In genomic region chr2:180373256-180373655, GRCm38 (mm10) we compare ENCODE assay signal across 25 mouse cellular contexts. TPM values are rescaled to one million over a fixed set of nuclear protein-coding genes. Genes with fewer than 3 reads are reported as not detected.
"Had no signal": no experiment of that assay in that cellular context is flagged by ENCODE, and none has a peak within 500 bp of the region (broad histone marks: within the 10 kb centered on the region; RNA-seq: fewer than 3 reads in every experiment).

No protein-coding gene starts in this region.

- H3K36me3 ChIP-seq: lung, embryonic 15.5 days; midbrain, embryonic 13.5 days; midbrain, embryonic 15.5 days; neural tube, embryonic 12.5 days had no signal

- H3K9me3 ChIP-seq: lung, embryonic 15.5 days; megakaryocyte, embryonic 14.5 days; midbrain, embryonic 13.5 days; midbrain, embryonic 15.5 days; neural tube, embryonic 12.5 days had no signal

- DNase-seq: lung, adult 2 months; lung, postnatal 14 days; lung, postnatal 36 days; retina, postnatal 1 day; right cerebral cortex, adult 18-20 months; right cerebral cortex, postnatal 25 days; right cerebral cortex, postnatal 4 days; spleen, adult 18-20 months; thymus, adult 18-20 months; thymus, postnatal 14 days; thymus, postnatal 36 days had no signal

- H3K4me2 ChIP-seq: lung, embryonic 15.5 days; midbrain, embryonic 11.5 days; midbrain, embryonic 13.5 days; midbrain, embryonic 15.5 days; neural tube, embryonic 12.5 days had no signal

- H3K27me3 ChIP-seq: lung, embryonic 15.5 days; midbrain, embryonic 13.5 days; midbrain, embryonic 15.5 days; neural tube, embryonic 12.5 days had no signal

- H3K27ac ChIP-seq: lung, embryonic 15.5 days; macrophage; midbrain, embryonic 13.5 days; midbrain, embryonic 15.5 days; neural tube, embryonic 12.5 days had no signal

- ATAC-seq: lung, postnatal 0 days; midbrain, embryonic 13.5 days; midbrain, embryonic 15.5 days had no signal

- H3K4me3 ChIP-seq: lung, embryonic 15.5 days; megakaryocyte, embryonic 14.5 days; midbrain, embryonic 13.5 days; midbrain, embryonic 15.5 days; neural tube, embryonic 12.5 days had no signal

- H3K9ac ChIP-seq: lung, embryonic 15.5 days; midbrain, embryonic 13.5 days; midbrain, embryonic 15.5 days; neural tube, embryonic 12.5 days had no signal

- H3K4me1 ChIP-seq: lung, embryonic 15.5 days; megakaryocyte, embryonic 14.5 days; midbrain, embryonic 13.5 days; midbrain, embryonic 15.5 days; neural tube, embryonic 12.5 days had no signal

RNA-seq across cellular contexts. Expression of gene Gata5, which starts 38.8 kb away (rescaled TPM):
- total RNA-seq: megakaryocyte progenitor cell, adult 5-6 weeks; midbrain, postnatal 0 days; monocyte, adult 5-6 weeks; neutrophil, adult 5-6 weeks had no signal
- polyA plus RNA-seq: macrophage; midbrain, embryonic 11.5 days; midbrain, embryonic 13.5 days; midbrain, embryonic 15.5 days; midbrain, postnatal 0 days; neural tube, embryonic 12.5 days; neural tube, embryonic 14.5 days; thymus, postnatal 0 days had no signal
